In genomic region chr14:117022180-117022799, GRCm38 (mm10) we compare ENCODE assay signal across 27 mouse cellular contexts.
DNase-seq lines count a peak whose midpoint lies in the region; ATAC-seq and TF ChIP-seq lines count a peak whose summit lies in the region.
"Had no signal": no experiment of that assay in that cellular context is flagged by ENCODE, and none has a peak within 500 bp of the region (broad histone marks: within the 10 kb centered on the region; RNA-seq: fewer than 3 reads in every experiment).

No protein-coding gene starts in this region.

- peak; percentile 63; the same call in 1 of the 2 replicates for ATAC-seq in forebrain, embryonic 15.5 days (replicated peaks)
- ATAC-seq in forebrain, embryonic 12.5 days (ENCODE audit: low FRiP score): no peak
- peak; percentile 21; the same call in 1 of the 2 replicates for ATAC-seq in lung, embryonic 14.5 days (ENCODE audit: insufficient read depth)
- ATAC-seq in granulocyte monocyte progenitor cell, adult 5-6 weeks (replicated peaks; ENCODE audit: poor library complexity, severe bottlenecking): no peak
- ATAC-seq: intestine, postnatal 0 days; midbrain, embryonic 13.5 days; Patski had no signal

- H3K4me3 ChIP-seq in forebrain, embryonic 15.5 days: no peak overlapping the region
- no peak overlapping the region for H3K4me3 ChIP-seq in forebrain, embryonic 12.5 days (replicated peaks)
- no peak overlapping the region for H3K4me3 ChIP-seq in lung, embryonic 14.5 days (ENCODE audit: low read depth, low read length)
- H3K4me3 ChIP-seq: embryonic facial prominence, embryonic 10.5 days; embryonic facial prominence, embryonic 15.5 days; heart, embryonic 10.5 days; hindbrain, embryonic 12.5 days; limb, embryonic 10.5 days; limb, embryonic 15.5 days; liver, embryonic 15.5 days; lung, embryonic 15.5 days; midbrain, embryonic 13.5 days had no signal

- peak; percentile 50 for DNase-seq in lung, embryonic 14.5 days
- no peak for DNase-seq in lung, postnatal 10 days
- peak; percentile 2 for DNase-seq in NIH3T3 (ENCODE audit: low read depth)
- no peak for DNase-seq in cerebellum, adult 11 months
- DNase-seq: adrenal gland, postnatal 10 days; cerebellum, adult 2 months; cerebellum, postnatal 14 days; heart, postnatal 36 days; kidney, postnatal 14 days; layer of hippocampus, adult 9-11 months; thymus, adult 2 months; thymus, postnatal 36 days had no signal

- H3K36me3 ChIP-seq in forebrain, embryonic 15.5 days: no peaks in the 10 kb centered on the region
- no peaks in the 10 kb centered on the region for H3K36me3 ChIP-seq in forebrain, embryonic 12.5 days (replicated peaks)
- H3K36me3 ChIP-seq in lung, embryonic 14.5 days (ENCODE audit: insufficient read depth): no peaks in the 10 kb centered on the region
- H3K36me3 ChIP-seq: embryonic facial prominence, embryonic 10.5 days; embryonic facial prominence, embryonic 15.5 days; heart, embryonic 10.5 days; hindbrain, embryonic 12.5 days; limb, embryonic 10.5 days; limb, embryonic 15.5 days; liver, embryonic 15.5 days; lung, embryonic 15.5 days; midbrain, embryonic 13.5 days had no signal

- TF ChIP-seq CTCF in lung, embryonic 14.5 days (IDR thresholded peaks at IDR 0.05; ENCODE audit: low read depth): no peak

- H3K4me2 ChIP-seq in forebrain, embryonic 15.5 days (replicated peaks): no peak overlapping the region
- H3K4me2 ChIP-seq in forebrain, embryonic 12.5 days: no peak overlapping the region
- H3K4me2 ChIP-seq in lung, embryonic 14.5 days: no peak overlapping the region
- H3K4me2 ChIP-seq: embryonic facial prominence, embryonic 15.5 days; hindbrain, embryonic 12.5 days; limb, embryonic 15.5 days; liver, embryonic 15.5 days; lung, embryonic 15.5 days; midbrain, embryonic 13.5 days had no signal

- H3K9me3 ChIP-seq in forebrain, embryonic 15.5 days: no peaks in the 10 kb centered on the region
- no peaks in the 10 kb centered on the region for H3K9me3 ChIP-seq in forebrain, embryonic 12.5 days
- no peaks in the 10 kb centered on the region for H3K9me3 ChIP-seq in lung, embryonic 14.5 days (ENCODE audit: low read depth, low read length)
- H3K9me3 ChIP-seq: embryonic facial prominence, embryonic 10.5 days; embryonic facial prominence, embryonic 15.5 days; heart, embryonic 10.5 days; hindbrain, embryonic 12.5 days; limb, embryonic 10.5 days; limb, embryonic 15.5 days; liver, embryonic 15.5 days; lung, embryonic 15.5 days; midbrain, embryonic 13.5 days had no signal

- 51% methylated on average over 5 of the region's 5 CpGs for WGBS in forebrain, embryonic 15.5 days
- 72% methylated on average over 5 of the region's 5 CpGs for WGBS in forebrain, embryonic 12.5 days
- WGBS in lung, embryonic 14.5 days: 52% methylated on average over 5 of the region's 5 CpGs

- no peak overlapping the region for H3K27ac ChIP-seq in forebrain, embryonic 15.5 days (replicated peaks)
- H3K27ac ChIP-seq in forebrain, embryonic 12.5 days: no peak overlapping the region
- no peak overlapping the region for H3K27ac ChIP-seq in lung, embryonic 14.5 days (ENCODE audit: low read depth)
- H3K27ac ChIP-seq: embryonic facial prominence, embryonic 10.5 days; embryonic facial prominence, embryonic 15.5 days; heart, embryonic 10.5 days; hindbrain, embryonic 12.5 days; limb, embryonic 10.5 days; limb, embryonic 15.5 days; liver, embryonic 15.5 days; lung, embryonic 15.5 days; macrophage; midbrain, embryonic 13.5 days had no signal

- peaks cover 15% of the 10 kb centered on the region for H3K4me1 ChIP-seq in forebrain, embryonic 15.5 days
- H3K4me1 ChIP-seq in forebrain, embryonic 12.5 days: peaks cover 14% of the 10 kb centered on the region
- 0 out of 2 replicates have a peak, but pooled peaks cover 3% of the 10 kb centered on the region for H3K4me1 ChIP-seq in lung, embryonic 14.5 days (ENCODE audit: insufficient read depth)
- H3K4me1 ChIP-seq: embryonic facial prominence, embryonic 15.5 days; heart, embryonic 10.5 days; limb, embryonic 15.5 days; liver, embryonic 15.5 days; lung, embryonic 15.5 days had no signal

- no peaks in the 10 kb centered on the region for H3K27me3 ChIP-seq in forebrain, embryonic 15.5 days
- H3K27me3 ChIP-seq in forebrain, embryonic 12.5 days: no peaks in the 10 kb centered on the region
- no peaks in the 10 kb centered on the region for H3K27me3 ChIP-seq in lung, embryonic 14.5 days (ENCODE audit: insufficient read depth, low read length)
- H3K27me3 ChIP-seq: embryonic facial prominence, embryonic 15.5 days; hindbrain, embryonic 12.5 days; limb, embryonic 15.5 days; liver, embryonic 15.5 days; lung, embryonic 15.5 days; midbrain, embryonic 13.5 days; Patski had no signal

- no peak overlapping the region for H3K9ac ChIP-seq in forebrain, embryonic 15.5 days (replicated peaks)
- H3K9ac ChIP-seq in forebrain, embryonic 12.5 days: no peak overlapping the region
- H3K9ac ChIP-seq in lung, embryonic 14.5 days: no peak overlapping the region
- H3K9ac ChIP-seq: embryonic facial prominence, embryonic 15.5 days; hindbrain, embryonic 12.5 days; limb, embryonic 15.5 days; liver, embryonic 15.5 days; lung, embryonic 15.5 days; midbrain, embryonic 13.5 days had no signal

Comparison
In these comparisons a context has a peak if more than half of its experiments do, and no peak if none do; other contexts are left out.
1. ATAC-seq: peak in forebrain, embryonic 15.5 days (single experiment) and lung, embryonic 14.5 days (single experiment); none in forebrain, embryonic 12.5 days (single experiment) and granulocyte monocyte progenitor cell, adult 5-6 weeks (single experiment).
2. DNase-seq: peak in lung, embryonic 14.5 days (single experiment) and NIH3T3 (single experiment); none in lung, postnatal 10 days (single experiment) and cerebellum, adult 11 months (single experiment).